Mouse (Mus musculus): ENCODE results near the gene Gpc6.

Gene Gpc6

GRCm38 (mm10) chr14:117061527-117061926 is 136.4 kb downstream of the Gpc6 start:
- no peak for DNase-seq (ENCODE audit: low spot score)

GRCm38 (mm10) chr14:117068179-117068578 is 143.1 kb downstream of the Gpc6 start:
- DNase-seq (ENCODE audit: low spot score) = no peak

- DNase-seq (ENCODE audit: low spot score) = no peak
Measured at GRCm38 (mm10) chr14:117070470-117071085, 145.5 kb downstream of the Gpc6 start.

GRCm38 (mm10) chr14:117093586-117093985 is 168.5 kb downstream of the Gpc6 start:
- DNase-seq (ENCODE audit: low spot score) = no peak

- DNase-seq (ENCODE audit: low spot score) = no peak
Measured at GRCm38 (mm10) chr14:117106900-117107299, 181.8 kb downstream of the Gpc6 start.

GRCm38 (mm10) chr14:117113153-117113552 is 188.0 kb downstream of the Gpc6 start:
- DNase-seq (ENCODE audit: low spot score) = no peak

GRCm38 (mm10) chr14:117122036-117122435 is 196.9 kb downstream of the Gpc6 start:
- DNase-seq (ENCODE audit: low spot score) = no peak

GRCm38 (mm10) chr14:117130334-117130733 is 205.2 kb downstream of the Gpc6 start:
- DNase-seq (ENCODE audit: low spot score) = no peak

- DNase-seq (ENCODE audit: low spot score) = no peak
Measured at GRCm38 (mm10) chr14:117131324-117131723, 206.2 kb downstream of the Gpc6 start.

GRCm38 (mm10) chr14:117141077-117141848 is 216.1 kb downstream of the Gpc6 start:
- DNase-seq (ENCODE audit: low spot score) = no peak

GRCm38 (mm10) chr14:117146089-117146488 is 221.0 kb downstream of the Gpc6 start:
- no peak for DNase-seq (ENCODE audit: low spot score)

GRCm38 (mm10) chr14:117146665-117147064 is 221.6 kb downstream of the Gpc6 start:
- no peak for DNase-seq (ENCODE audit: low spot score)

GRCm38 (mm10) chr14:117151621-117152020 is 226.5 kb downstream of the Gpc6 start:
- no peak for DNase-seq (ENCODE audit: low spot score)

- DNase-seq (ENCODE audit: low spot score) = no peak
Measured at GRCm38 (mm10) chr14:117155884-117156465, 230.9 kb downstream of the Gpc6 start.

- DNase-seq (ENCODE audit: low spot score) = no peak
Measured at GRCm38 (mm10) chr14:117157426-117157825, 232.3 kb downstream of the Gpc6 start.

GRCm38 (mm10) chr14:117166350-117166749 is 241.2 kb downstream of the Gpc6 start:
- DNase-seq (ENCODE audit: low spot score) = no peak

GRCm38 (mm10) chr14:117193364-117193763 is 268.2 kb downstream of the Gpc6 start:
- no peak for DNase-seq (ENCODE audit: low spot score)

- DNase-seq (ENCODE audit: low spot score) = no peak
Measured at GRCm38 (mm10) chr14:117202012-117202411, 276.9 kb downstream of the Gpc6 start.

- no peak for DNase-seq (ENCODE audit: low spot score)
Measured at GRCm38 (mm10) chr14:117203960-117204359, 278.8 kb downstream of the Gpc6 start.

- no peak for DNase-seq (ENCODE audit: low spot score)
Measured at GRCm38 (mm10) chr14:117214373-117214772, 289.3 kb downstream of the Gpc6 start.

GRCm38 (mm10) chr14:117226920-117227319 is 301.8 kb downstream of the Gpc6 start:
- no peak for DNase-seq (ENCODE audit: low spot score)

- no peak for DNase-seq (ENCODE audit: low spot score)
Measured at GRCm38 (mm10) chr14:117230476-117230875, 305.4 kb downstream of the Gpc6 start.

GRCm38 (mm10) chr14:117238226-117238625 is 313.1 kb downstream of the Gpc6 start:
- no peak for DNase-seq (ENCODE audit: low spot score)
